Mouse (Mus musculus) retina, postnatal 7 days (tissue): ENCODE results near the gene Fbxo28.

Experiments
- DNase-seq: peaks from one replicate; pipeline ENCODE4 v3.0.0-alpha.2; 2012; ENCODE audit warnings: low read depth, low spot score

The Fbxo28 gene

GRCm38 (mm10) chr1:182340821-182341781 lies at the start of gene Fbxo28:
Gene Fbxo28 (minus strand): TSS chr1:182341629.
- peak; percentile 94 for DNase-seq

DNA sequence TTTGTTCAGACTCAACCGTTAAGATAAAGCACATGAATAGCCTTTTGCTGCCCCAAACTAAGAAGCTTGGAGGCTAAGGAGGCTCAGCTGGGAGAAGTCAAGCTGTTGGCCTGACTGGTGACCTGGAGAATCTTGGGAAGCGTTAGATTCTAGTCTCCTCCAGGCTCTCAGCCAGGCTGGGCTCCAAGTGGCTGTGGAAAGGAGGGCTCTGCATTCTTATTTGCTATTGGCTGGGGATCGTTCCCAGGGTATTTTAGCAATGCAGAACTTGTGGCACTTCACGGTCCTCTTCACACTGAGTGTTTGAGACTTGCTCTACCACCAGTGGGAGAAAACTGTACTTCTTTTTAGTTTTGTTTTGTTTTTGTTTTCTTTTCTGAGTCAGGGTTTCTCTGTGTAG lies 47.3 kb upstream of the Fbxo28 start:
- DNase-seq = no peak

DNA sequence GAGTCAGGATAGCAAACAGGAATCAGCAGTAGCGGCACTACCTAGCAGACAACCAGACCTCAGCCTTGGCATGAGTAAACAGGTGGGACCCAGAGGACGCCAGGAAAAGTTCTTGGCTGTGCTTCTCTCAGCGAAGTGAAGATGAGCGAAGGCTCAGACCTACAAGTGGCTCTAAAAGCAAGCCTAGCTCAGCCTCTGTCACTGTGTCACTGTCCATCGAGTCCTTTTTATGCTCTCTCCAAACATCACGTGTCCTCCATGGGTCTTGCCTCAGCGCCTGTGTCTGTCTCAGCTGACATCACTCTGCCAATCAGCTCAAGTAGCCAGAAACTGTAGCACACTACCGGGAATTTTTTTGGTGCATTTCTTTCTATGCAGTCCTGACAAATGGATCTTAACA lies 45.0 kb upstream of the Fbxo28 start:
- DNase-seq = no peak

DNA sequence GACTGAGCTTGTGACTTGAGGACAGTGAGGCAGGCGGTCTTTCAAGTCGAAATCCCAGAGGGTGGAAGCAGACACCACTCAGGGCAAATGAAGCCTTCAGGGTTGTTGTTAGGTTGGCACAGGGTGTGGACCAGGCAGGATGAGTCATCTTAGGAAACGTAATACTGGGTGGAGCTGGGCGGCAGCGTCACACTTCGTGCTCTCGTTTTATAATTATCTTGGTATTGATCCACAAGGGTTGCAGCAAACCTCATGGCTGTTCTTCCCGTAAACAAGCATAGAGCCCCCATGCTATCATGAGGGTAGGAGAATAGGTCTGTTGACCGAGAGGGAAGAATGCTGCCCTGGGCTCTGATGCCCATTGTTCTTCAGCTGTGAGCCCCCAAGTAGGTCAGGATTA lies 41.7 kb upstream of the Fbxo28 start:
- DNase-seq = peak; percentile 17

DNA sequence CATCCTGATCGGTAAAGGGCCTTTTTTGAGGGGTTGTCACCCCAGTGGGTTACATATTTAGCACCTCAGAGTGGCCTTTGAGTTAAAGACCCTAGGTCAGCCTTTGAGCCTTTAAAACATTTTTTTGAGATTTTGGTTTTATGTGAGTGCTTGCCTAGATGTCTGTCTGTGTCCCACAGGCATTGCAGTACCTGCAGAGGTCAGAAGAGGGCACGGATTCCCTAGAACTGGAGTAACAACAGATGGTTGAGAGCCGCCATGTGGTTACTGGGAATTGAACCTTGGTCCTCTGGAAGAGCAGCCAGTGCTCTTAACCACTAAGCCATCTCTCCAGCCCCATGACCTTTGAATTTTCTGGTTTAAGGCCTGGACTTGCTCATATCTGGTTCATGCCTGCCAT lies 39.9 kb upstream of the Fbxo28 start:
- DNase-seq = no peak

- no peak for DNase-seq
Measured at GRCm38 (mm10) chr1:182380683-182381082, 39.3 kb upstream of the Fbxo28 start.

DNA sequence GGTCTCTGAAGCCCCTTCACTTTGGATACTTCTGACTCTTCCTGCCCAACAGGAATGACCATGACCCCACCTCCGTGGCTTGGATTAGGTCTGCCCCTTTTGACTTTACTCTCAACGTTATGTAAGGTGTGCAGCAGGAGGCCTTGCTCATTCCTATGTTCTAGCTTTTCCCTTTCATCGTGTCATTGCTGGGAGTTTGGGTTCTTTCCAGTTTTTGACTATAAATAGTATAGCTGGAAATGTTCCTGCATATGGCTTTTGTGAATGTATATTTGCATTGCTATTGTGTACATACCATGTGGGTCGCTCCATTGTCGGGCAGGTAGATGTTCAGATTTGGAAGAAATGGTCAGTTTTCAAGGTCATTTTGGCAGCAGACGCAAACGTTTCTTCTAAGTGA lies 37.4 kb upstream of the Fbxo28 start:
- DNase-seq = no peak

DNA sequence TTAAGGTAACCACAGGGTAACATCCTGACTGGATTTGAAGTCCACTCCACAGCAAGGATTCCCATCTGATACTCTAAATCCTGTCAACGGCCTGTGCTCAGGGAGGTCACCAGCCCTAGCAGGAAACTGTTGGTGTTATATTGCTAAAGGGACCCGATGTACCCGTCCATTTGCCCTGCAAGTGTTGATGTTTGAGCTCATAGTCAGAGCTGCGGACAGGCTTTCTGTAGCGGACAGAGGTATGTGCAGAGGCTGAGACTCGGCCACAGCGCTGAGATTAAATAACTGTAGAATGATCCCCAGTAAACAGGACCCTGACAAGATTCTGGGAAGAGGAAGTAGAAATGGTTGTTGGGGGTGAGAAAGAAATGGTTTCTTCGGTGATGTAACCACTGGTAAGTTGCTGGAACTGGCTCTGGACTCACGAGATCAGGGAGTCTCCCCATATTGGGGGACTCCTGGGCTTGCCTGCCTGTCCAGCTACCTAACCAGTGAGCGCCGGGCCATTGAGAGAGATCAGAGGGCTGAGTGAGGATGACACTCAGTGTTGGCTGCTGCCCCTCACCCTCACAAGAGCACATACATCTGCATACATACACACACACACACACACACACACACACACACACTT lies 36.9 kb upstream of the Fbxo28 start:
- no peak for DNase-seq

GRCm38 (mm10) chr1:182377519-182377918 lies 36.1 kb upstream of the Fbxo28 start:
- DNase-seq = no peak

- no peak for DNase-seq
Measured at GRCm38 (mm10) chr1:182376826-182377225, 35.4 kb upstream of the Fbxo28 start.

- peak; percentile 56 for DNase-seq
Measured at GRCm38 (mm10) chr1:182376221-182376620, 34.8 kb upstream of the Fbxo28 start.

DNA sequence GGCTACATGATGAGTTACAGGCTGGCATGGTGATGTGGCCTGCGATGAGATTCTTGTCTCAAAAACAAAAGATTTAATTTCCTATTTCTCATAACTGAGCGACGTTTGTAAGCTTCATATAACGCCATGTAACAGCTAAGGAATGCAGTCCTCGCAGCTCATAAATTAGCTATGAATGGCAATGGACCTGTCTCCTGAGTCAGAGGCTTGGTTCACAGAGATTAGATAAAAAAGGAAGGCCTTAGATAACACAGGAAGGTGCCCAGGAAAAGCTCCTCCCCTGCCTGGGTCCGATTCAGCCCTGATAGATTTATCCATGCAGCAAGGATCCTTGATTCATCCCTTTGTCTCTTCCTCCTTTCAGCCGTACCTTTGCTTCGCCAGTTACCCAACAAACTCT lies 30.5 kb upstream of the Fbxo28 start:
- no peak for DNase-seq

DNA sequence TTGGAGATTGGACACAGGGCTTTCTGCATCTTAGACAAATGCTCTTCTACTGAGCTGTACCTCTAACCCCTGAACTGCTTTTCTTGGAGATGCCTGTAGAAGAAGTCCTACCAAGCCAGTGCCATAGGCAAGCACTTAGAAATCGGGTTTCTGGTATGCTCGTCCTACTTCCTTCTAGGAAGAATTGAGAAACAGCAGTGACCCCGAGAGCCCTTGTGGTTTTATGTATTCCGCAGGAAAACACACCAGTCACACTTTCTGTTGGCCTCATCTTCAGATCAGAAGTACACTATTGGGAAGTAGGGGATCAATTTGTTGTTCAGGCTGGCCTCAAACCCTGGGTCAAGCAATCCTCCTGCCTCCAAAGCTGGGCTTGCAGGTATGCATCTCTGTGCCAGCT lies 28.0 kb upstream of the Fbxo28 start:
- DNase-seq = no peak

GRCm38 (mm10) chr1:182368782-182369181 lies 27.4 kb upstream of the Fbxo28 start:
- DNase-seq = no peak

GRCm38 (mm10) chr1:182368309-182368708 lies 26.9 kb upstream of the Fbxo28 start:
- no peak for DNase-seq

DNA sequence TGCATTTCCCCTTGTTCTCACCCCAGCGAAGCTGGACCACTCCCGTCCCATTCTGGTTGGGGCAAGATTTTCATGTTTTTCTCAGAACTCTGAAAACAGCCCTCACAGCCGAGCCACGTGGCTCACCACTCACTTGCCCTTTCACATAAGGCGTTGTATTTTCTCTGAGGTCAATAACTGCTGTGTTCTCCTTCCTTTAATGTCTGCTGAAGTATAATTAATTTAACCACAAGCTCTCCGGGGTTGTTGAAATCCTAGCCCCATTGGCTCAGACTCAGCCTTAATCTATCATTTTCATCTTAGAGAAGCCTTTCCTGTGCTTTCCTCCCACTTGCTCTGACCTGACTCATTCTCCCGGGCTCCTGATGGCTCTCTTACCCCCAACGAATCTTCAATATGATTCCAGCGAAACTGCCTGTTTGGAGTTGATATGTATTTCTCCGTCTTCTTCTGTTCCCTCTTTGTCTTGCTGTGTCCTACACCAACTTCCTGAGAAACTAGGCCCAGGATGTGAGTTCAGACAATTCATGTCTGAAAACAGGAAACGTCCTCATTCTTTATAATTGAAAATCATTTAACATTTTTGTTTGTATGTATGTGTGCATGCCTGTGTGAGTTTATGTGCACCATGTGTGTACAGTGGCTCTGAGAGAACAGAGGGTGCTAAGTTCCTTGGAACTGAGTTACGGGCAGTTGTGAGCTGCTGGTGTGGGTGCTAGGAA lies 22.4 kb upstream of the Fbxo28 start:
- DNase-seq = no peak

GRCm38 (mm10) chr1:182362703-182363102 lies 21.3 kb upstream of the Fbxo28 start:
- DNase-seq = no peak

- DNase-seq = no peak
Measured at GRCm38 (mm10) chr1:182358133-182358532, 16.7 kb upstream of the Fbxo28 start.

- no peak for DNase-seq
Measured at GRCm38 (mm10) chr1:182354504-182355147, 13.2 kb upstream of the Fbxo28 start.

DNA sequence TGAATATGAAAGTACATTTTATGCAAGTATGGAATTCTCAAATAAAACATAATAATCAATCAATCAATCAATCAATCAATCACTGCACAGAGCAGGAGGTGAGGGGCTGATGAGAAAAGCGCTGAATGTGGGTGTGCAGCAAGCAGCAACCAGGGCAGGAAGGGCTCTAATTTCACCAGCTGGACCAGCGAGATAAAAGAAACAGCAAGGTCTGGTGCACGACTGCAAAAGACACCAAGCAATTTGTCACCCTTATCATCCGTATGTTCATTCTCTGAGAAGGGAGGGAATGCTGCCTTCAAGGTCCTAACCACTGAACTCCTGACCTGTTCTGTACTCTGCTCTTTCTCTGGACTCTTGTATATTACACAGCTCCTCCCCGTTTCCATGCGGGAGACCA lies 8.1 kb upstream of the Fbxo28 start:
- DNase-seq = no peak

- no peak for DNase-seq
Measured at GRCm38 (mm10) chr1:182346491-182346890, 5.1 kb upstream of the Fbxo28 start.

- DNase-seq = no peak
Measured at GRCm38 (mm10) chr1:182345857-182346256, 4.4 kb upstream of the Fbxo28 start.
